Mouse (Mus musculus) left cerebral cortex, adult 2 months (tissue): ENCODE data around the gene Rpl14. TPM values are rescaled to one million over a fixed set of nuclear protein-coding genes. Genes with fewer than 3 reads are reported as not detected.

Experiments used
- DNase-seq, 2 experiments: peaks; one replicate each; pipeline ENCODE4 v3.0.0; 2021 to 2022; ENCODE audit warnings: low spot score in 2 of 2, mixed read lengths in 1 of 2; ENCODE audit errors: extremely low spot score in 1 of 2
- H3K27ac ChIP-seq: fragments of 200-600 bp; 2 replicates; pipeline ENCODE4 v1.8.1; 2022
- H3K4me3 ChIP-seq: fragments of 200-600 bp; 2 replicates; pipeline ENCODE4 v1.8.1; 2022
- CTCF ChIP-seq: fragments of 200-600 bp; IDR thresholded peaks from 2 replicates; pipeline ENCODE4 v1.8.1; 2022; ENCODE audit warnings: antibody characterized with exemption, mild to moderate bottlenecking, moderate library complexity
- intact Hi-C: fragments of 180-260 bp; cut with DNase I; formaldehyde crosslinking; loops from one replicate; pipeline ENCODE4 v1.15.1; 2025
- total RNA-seq, 2 experiments: library from RNA; stranded (reverse); gene quantifications; 2 replicates each; pipeline ENCODE4 v1.2.3; 2021

The Rpl14 gene
- total RNA-seq, 2 experiments from 2014 or later = 268 to 280 TPM

- Histone ChIP-seq H3K4me3 (no peak overlapping the region), H3K27ac (no peak overlapping the region)
- no peak for DNase-seq
- intact Hi-C loops = loop anchor here (10.0 kb wide), 1 partner anchor 441 kb away; no protein-coding TSS in a partner anchor
- TF ChIP-seq CTCF = peak; percentile 22
Observed at GRCm38 (mm10) chr9:120575748-120576661, 4.8 kb downstream of the Rpl14 start.

GRCm38 (mm10) chr9:120576662-120577013 lies 5.4 kb downstream of the Rpl14 start:
- intact Hi-C loops = loop anchor here (10.0 kb wide), 1 partner anchor 442 kb away; no protein-coding TSS in a partner anchor
- H3K4me3 ChIP-seq = peak overlapping the region; percentile 68
- no peak for TF ChIP-seq CTCF
- H3K27ac ChIP-seq = peak overlapping the region; percentile 92; the same call in 1 of the 2 replicates
- DNase-seq = no peak

- TF ChIP-seq CTCF = no peak; the same call in 1 of the 2 replicates
- intact Hi-C loops = loop anchor here (10.0 kb wide), 1 partner anchor 442 kb away; no protein-coding TSS in a partner anchor
- H3K4me3 ChIP-seq = peak overlapping the region; percentile 68
- peak overlapping the region; percentile 92 for H3K27ac ChIP-seq
- peak; percentile 76 to 84 for DNase-seq
Observed at GRCm38 (mm10) chr9:120577133-120577651, 5.9 kb downstream of the Rpl14 start.

GRCm38 (mm10) chr9:120577706-120578405 lies 6.6 kb downstream of the Rpl14 start:
- TF ChIP-seq CTCF = no peak
- no peak for DNase-seq
- Histone ChIP-seq H3K27ac (peak overlapping the region; percentile 92), H3K4me3 (peak overlapping the region; percentile 68)
- intact Hi-C loops = loop anchor here (10.0 kb wide), 1 partner anchor 443 kb away; no protein-coding TSS in a partner anchor

DNA sequence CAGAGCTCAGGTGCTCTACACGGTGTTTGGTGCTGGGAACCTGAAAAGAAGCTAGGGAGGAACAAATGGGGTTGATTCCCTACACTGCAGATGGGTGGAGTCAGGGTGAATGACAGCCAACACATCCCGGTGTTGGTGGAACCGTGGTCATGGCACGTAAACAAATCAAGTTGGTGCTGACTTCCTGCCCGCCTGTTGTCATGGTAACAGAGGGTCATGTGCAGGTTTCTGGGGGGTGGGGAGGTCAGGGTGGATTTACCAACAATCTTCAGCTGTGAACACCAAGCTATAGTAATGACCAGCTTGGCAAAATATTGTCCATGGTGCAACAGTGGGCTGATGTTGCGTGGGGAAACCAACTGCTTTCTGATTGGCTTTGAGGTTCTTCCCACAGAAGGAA lies 7.5 kb downstream of the Rpl14 start:
- no peak overlapping the region for H3K27ac ChIP-seq
- intact Hi-C loops = loop anchor here (10.0 kb wide), 1 partner anchor 444 kb away; no protein-coding TSS in a partner anchor
- H3K4me3 ChIP-seq = no peak overlapping the region
- TF ChIP-seq CTCF = no peak
- DNase-seq = no peak

- H3K27ac ChIP-seq = no peak overlapping the region
- intact Hi-C loops = loop anchor here (5.0 to 10.0 kb wide), 2 partner anchors 445 to 662 kb away; no protein-coding TSS in a partner anchor
Observed at GRCm38 (mm10) chr9:120579808-120580207, 8.6 kb downstream of the Rpl14 start.

DNA sequence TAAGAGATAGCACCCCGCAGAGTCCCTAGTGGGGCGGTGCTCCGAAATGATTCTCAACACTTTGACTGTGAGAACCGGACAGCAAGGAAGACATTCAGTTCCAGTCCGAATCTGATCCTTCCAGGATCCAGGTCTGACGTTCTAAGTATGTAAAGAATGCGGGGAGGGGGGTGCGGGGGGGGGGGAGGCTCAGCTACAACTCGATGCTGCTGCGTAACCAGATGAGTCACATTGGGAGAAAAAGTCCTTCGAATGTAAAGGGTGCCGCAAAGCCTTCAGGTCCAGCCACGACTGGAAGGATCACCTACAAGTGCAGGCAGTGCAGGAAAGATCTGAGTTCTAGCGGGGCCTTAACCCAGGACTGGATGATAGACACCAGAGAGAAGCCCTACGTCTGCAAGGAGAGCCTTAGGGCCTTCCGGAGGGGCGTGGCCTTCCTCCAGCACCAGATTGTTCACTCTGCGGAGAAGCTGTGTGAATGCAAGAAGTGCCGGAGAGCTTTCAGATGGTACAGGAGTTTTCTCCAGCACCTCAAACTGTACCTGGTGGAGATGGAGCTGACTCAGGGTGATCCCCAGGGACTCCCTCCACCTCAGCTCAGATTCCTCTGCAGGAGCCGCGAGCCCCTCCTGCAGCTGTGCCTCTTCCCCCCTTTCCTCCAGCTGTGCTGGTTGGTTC lies 10.8 kb downstream of the Rpl14 start:
- intact Hi-C loops = loop anchor here (5.0 kb wide), 1 partner anchor 660 kb away; no protein-coding TSS in a partner anchor
- Histone ChIP-seq H3K4me3 (peak overlapping the region; percentile 20), H3K27ac (peak overlapping the region; percentile 44; the same call in 1 of the 2 replicates)
- no peak for DNase-seq
- TF ChIP-seq CTCF = no peak

More at GRCm38 (mm10) chr9:120579808-120580207, 8.6 kb downstream of the Rpl14 start:
- no peak for DNase-seq
- TF ChIP-seq CTCF = no peak
- no peak overlapping the region for H3K4me3 ChIP-seq

- peak overlapping the region; percentile 44; the same call in 1 of the 2 replicates for H3K27ac ChIP-seq
- DNase-seq = peak; percentile 82 to 85
- TF ChIP-seq CTCF = peak; percentile 83
- intact Hi-C loops = loop anchor here (5.0 kb wide), 1 partner anchor 660 kb away; no protein-coding TSS in a partner anchor
- H3K4me3 ChIP-seq = peak overlapping the region; percentile 20
Observed at GRCm38 (mm10) chr9:120582619-120583308, 11.5 kb downstream of the Rpl14 start.

GRCm38 (mm10) chr9:120583314-120583713 lies 12.1 kb downstream of the Rpl14 start:
- no peak overlapping the region for H3K27ac ChIP-seq
- TF ChIP-seq CTCF = no peak
- H3K4me3 ChIP-seq = no peak overlapping the region
- no peak for DNase-seq
- intact Hi-C loops = loop anchor here (5.0 kb wide), 1 partner anchor 659 kb away; no protein-coding TSS in a partner anchor

DNA sequence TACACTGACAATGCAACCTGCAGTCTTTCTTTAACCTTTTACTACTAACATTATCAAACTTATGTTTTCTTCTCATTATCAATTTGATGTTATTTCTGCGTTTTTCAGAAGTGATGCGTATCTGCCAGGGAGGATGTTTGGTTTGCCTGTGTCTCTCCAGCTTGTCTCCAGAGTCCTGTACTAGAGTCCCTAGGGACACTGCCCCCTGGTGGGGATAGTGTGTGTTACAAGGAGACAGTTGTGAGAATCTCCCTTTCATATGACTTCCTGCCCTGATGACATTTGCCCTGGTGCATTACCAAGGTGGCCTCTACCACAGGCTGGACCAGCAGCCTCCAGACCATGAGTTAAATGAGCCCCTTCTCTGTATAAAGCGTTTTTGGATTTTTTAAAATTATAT lies 15.3 kb downstream of the Rpl14 start:
- H3K27ac ChIP-seq = no peak overlapping the region
- TF ChIP-seq CTCF = peak; percentile 84
- DNase-seq = peak; percentile 66 to 72
- no peak overlapping the region for H3K4me3 ChIP-seq
- intact Hi-C loops = loop anchor here (2.0 to 5.0 kb wide), 2 partner anchors 84 to 154 kb away; no protein-coding TSS in a partner anchor
